ENCODE assay signal across 27 mouse cellular contexts in the genomic region with DNA sequence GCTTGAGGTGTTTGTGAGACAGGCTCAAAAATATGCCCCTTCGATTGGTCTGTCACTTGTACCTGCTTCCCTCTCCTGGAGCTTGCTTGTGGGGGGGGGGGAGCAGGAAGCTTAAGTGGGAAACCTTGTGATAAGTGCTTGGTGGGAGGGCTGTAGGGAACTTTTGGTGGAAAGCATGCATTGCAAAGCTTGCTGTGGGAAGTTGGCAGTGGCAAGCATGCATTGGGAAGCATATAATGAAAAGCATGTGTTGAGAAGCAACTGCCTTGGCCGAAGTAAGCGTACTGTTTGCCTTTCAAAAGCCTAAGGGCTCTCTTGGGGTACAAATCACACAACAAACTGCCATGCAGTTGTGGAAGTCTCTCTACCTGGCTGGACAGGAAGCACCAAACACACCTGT.
A peak's percentile ranks its signal among the peaks of the same experiment; 100 is the strongest.
DNase-seq lines count a peak whose midpoint lies in the region; ATAC-seq and TF ChIP-seq lines count a peak whose summit lies in the region.
"Had no signal": no experiment of that assay in that cellular context is flagged by ENCODE, and none has a peak within 500 bp of the region (broad histone marks: within the 10 kb centered on the region; RNA-seq: fewer than 3 reads in every experiment).

No protein-coding gene starts in this region.

- intact Hi-C loops in heart, postnatal 14 days (cut with DNase I) = no loop called here

- no peak overlapping the region for H3K4me3 ChIP-seq in embryonic facial prominence, embryonic 14.5 days (ENCODE audit: low read depth, low read length)
- no peak overlapping the region for H3K4me3 ChIP-seq in embryonic facial prominence, embryonic 10.5 days
- H3K4me3 ChIP-seq in limb, embryonic 14.5 days (replicated peaks; ENCODE audit: low read length) = no peak overlapping the region
- H3K4me3 ChIP-seq: embryonic facial prominence, embryonic 12.5 days; embryonic facial prominence, embryonic 15.5 days; erythroblast, embryonic 14.5 days; forebrain, embryonic 10.5 days; forebrain, embryonic 13.5 days; forebrain, embryonic 15.5 days had no signal

- H3K4me1 ChIP-seq in embryonic facial prominence, embryonic 14.5 days (ENCODE audit: control insufficient read depth, insufficient read depth, low read length) = 0 out of 2 replicates have a peak, but pooled peaks cover 3% of the 10 kb centered on the region
- H3K4me1 ChIP-seq in embryonic facial prominence, embryonic 10.5 days = no peaks in the 10 kb centered on the region
- H3K4me1 ChIP-seq in limb, embryonic 14.5 days (ENCODE audit: control insufficient read depth, insufficient read depth, low read length) = no peaks in the 10 kb centered on the region
- H3K4me1 ChIP-seq: embryonic facial prominence, embryonic 12.5 days; embryonic facial prominence, embryonic 15.5 days; forebrain, embryonic 10.5 days; forebrain, embryonic 13.5 days; forebrain, embryonic 15.5 days had no signal

- H3K27ac ChIP-seq in embryonic facial prominence, embryonic 14.5 days (replicated peaks; ENCODE audit: low read depth, low read length) = no peak overlapping the region
- H3K27ac ChIP-seq in embryonic facial prominence, embryonic 10.5 days (replicated peaks) = no peak overlapping the region
- no peak overlapping the region for H3K27ac ChIP-seq in limb, embryonic 14.5 days (replicated peaks; ENCODE audit: low read depth, low read length)
- H3K27ac ChIP-seq: embryonic facial prominence, embryonic 12.5 days; embryonic facial prominence, embryonic 15.5 days; forebrain, embryonic 10.5 days; forebrain, embryonic 13.5 days; forebrain, embryonic 15.5 days had no signal

- H3K4me2 ChIP-seq in embryonic facial prominence, embryonic 14.5 days (ENCODE audit: low read depth, low read length) = no peak overlapping the region
- H3K4me2 ChIP-seq in limb, embryonic 14.5 days (replicated peaks; ENCODE audit: low read depth, low read length, severe bottlenecking) = no peak overlapping the region
- H3K4me2 ChIP-seq: embryonic facial prominence, embryonic 12.5 days; embryonic facial prominence, embryonic 15.5 days; forebrain, embryonic 13.5 days; forebrain, embryonic 15.5 days had no signal

- no peak overlapping the region for H3K9ac ChIP-seq in embryonic facial prominence, embryonic 14.5 days (ENCODE audit: low read depth, low read length)
- H3K9ac ChIP-seq in limb, embryonic 14.5 days (ENCODE audit: low read depth, low read length, severe bottlenecking) = no peak overlapping the region
- H3K9ac ChIP-seq: embryonic facial prominence, embryonic 12.5 days; embryonic facial prominence, embryonic 15.5 days; forebrain, embryonic 13.5 days; forebrain, embryonic 15.5 days; forebrain, postnatal 0 days had no signal

- no peaks in the 10 kb centered on the region for H3K9me3 ChIP-seq in embryonic facial prominence, embryonic 14.5 days (ENCODE audit: control insufficient read depth, low read length)
- no peaks in the 10 kb centered on the region for H3K9me3 ChIP-seq in embryonic facial prominence, embryonic 10.5 days
- no peaks in the 10 kb centered on the region for H3K9me3 ChIP-seq in limb, embryonic 14.5 days (ENCODE audit: control insufficient read depth, low read length)
- H3K9me3 ChIP-seq: embryonic facial prominence, embryonic 12.5 days; embryonic facial prominence, embryonic 15.5 days; forebrain, embryonic 10.5 days; forebrain, embryonic 13.5 days; forebrain, embryonic 15.5 days had no signal

- no peak for TF ChIP-seq POLR2A in limb, embryonic 14.5 days (IDR thresholded peaks at IDR 0.05; ENCODE audit: borderline replicate concordance, extremely low read depth, insufficient read depth, insufficient read length)

- DNase-seq in embryonic facial prominence, embryonic 14.5 days (ENCODE audit: low spot score) = peak; percentile 59
- no peak for DNase-seq in embryonic facial prominence, embryonic 10.5 days (ENCODE audit: low spot score)
- peak; percentile 2 for DNase-seq in NIH3T3 (ENCODE audit: low read depth)
- peak; percentile 16 for DNase-seq in limb, embryonic 14.5 days (ENCODE audit: low spot score)
- DNase-seq in heart, postnatal 14 days = no peak
- DNase-seq: adrenal gland, adult 2 months; adrenal gland, postnatal 10 days; adrenal gland, postnatal 25 days; B cell, adult 2 months; cerebellum, adult 11 months; cerebellum, adult 18-20 months; cerebellum, adult 8-10 months; cerebellum, adult 9-11 months; cerebellum, postnatal 14 days; cerebellum, postnatal 36 days; embryo, embryonic 11 days; forebrain, postnatal 0 days had no signal

- H3K27me3 ChIP-seq in embryonic facial prominence, embryonic 14.5 days (replicated peaks; ENCODE audit: control insufficient read depth, insufficient read depth, low read length) = no peaks in the 10 kb centered on the region
- H3K27me3 ChIP-seq in embryonic facial prominence, embryonic 10.5 days (replicated peaks; ENCODE audit: low read depth, poor library complexity, severe bottlenecking) = no peaks in the 10 kb centered on the region
- no peaks in the 10 kb centered on the region for H3K27me3 ChIP-seq in limb, embryonic 14.5 days (ENCODE audit: control insufficient read depth, insufficient read depth, low read length)
- H3K27me3 ChIP-seq: CH12.LX; embryonic facial prominence, embryonic 12.5 days; embryonic facial prominence, embryonic 15.5 days; forebrain, embryonic 13.5 days; forebrain, embryonic 15.5 days had no signal

- no peak for ATAC-seq in embryonic facial prominence, embryonic 14.5 days (ENCODE audit: low read depth)
- peak; percentile 12; the same call in 1 of the 2 replicates for ATAC-seq in limb, embryonic 14.5 days (ENCODE audit: low FRiP score, low read depth)
- no peak for ATAC-seq in megakaryocyte progenitor cell, adult 5-6 weeks (replicated peaks; ENCODE audit: poor library complexity)
- ATAC-seq: CD4-positive, CD25-positive, alpha-beta regulatory T cell, adult 4 months; forebrain, embryonic 13.5 days; forebrain, embryonic 15.5 days; forebrain, postnatal 0 days had no signal

- WGBS in embryonic facial prominence, embryonic 14.5 days = 57% methylated on average over 3 of the region's 3 CpGs
- 68% methylated on average over 3 of the region's 3 CpGs for WGBS in embryonic facial prominence, embryonic 10.5 days
- WGBS in limb, embryonic 14.5 days = 31% methylated on average over 3 of the region's 3 CpGs

- H3K36me3 ChIP-seq in embryonic facial prominence, embryonic 14.5 days (ENCODE audit: control insufficient read depth, insufficient read depth, low read length) = no peaks in the 10 kb centered on the region
- no peaks in the 10 kb centered on the region for H3K36me3 ChIP-seq in embryonic facial prominence, embryonic 10.5 days (replicated peaks)
- H3K36me3 ChIP-seq in limb, embryonic 14.5 days (ENCODE audit: control insufficient read depth, insufficient read depth, low read length) = no peaks in the 10 kb centered on the region
- H3K36me3 ChIP-seq: embryonic facial prominence, embryonic 12.5 days; embryonic facial prominence, embryonic 15.5 days; forebrain, embryonic 10.5 days; forebrain, embryonic 15.5 days; G1E had no signal

Comparison
In these comparisons a context has a peak if more than half of its experiments do, and no peak if none do; other contexts are left out.
1. DNase-seq: peak in embryonic facial prominence, embryonic 14.5 days (single experiment), NIH3T3 (single experiment) and limb, embryonic 14.5 days (single experiment); none in embryonic facial prominence, embryonic 10.5 days (single experiment) and heart, postnatal 14 days (0 of 2).